Mouse (Mus musculus): ENCODE measurements around the gene Slc38a2. TPM values are rescaled to one million over a fixed set of nuclear protein-coding genes. Genes with fewer than 3 reads are reported as not detected.

The Slc38a2 gene
- polyA plus RNA-seq, 1 experiment from 2014 or later: 29.6 TPM

- Histone ChIP-seq H3K27me3 (ENCODE audit: insufficient read depth, low read length) (no peaks in the 10 kb centered on the region), H3K9me3 (ENCODE audit: low read length) (no peaks in the 10 kb centered on the region), H3K4me1 (ENCODE audit: insufficient read depth) (peaks cover 25% of the 10 kb centered on the region), H3K36me3 (replicated peaks; ENCODE audit: insufficient read depth, low read length) (no peaks in the 10 kb centered on the region), H3K4me3 (ENCODE audit: low read depth, low read length) (peak overlapping the region; percentile 62), H3K9ac (replicated peaks) (peak overlapping the region; percentile 80), H3K4me2 (ENCODE audit: low read depth, low read length) (peak overlapping the region; percentile 94), H3K27ac (ENCODE audit: low read depth) (peak overlapping the region; percentile 99)
- no peak for DNase-seq
- ATAC-seq: no peak
- 25% methylated on average over 15 of the region's 15 CpGs for WGBS (ENCODE audit: insufficient replicate concordance)
- TF ChIP-seq CTCF (IDR thresholded peaks at IDR 0.05; ENCODE audit: low read depth) (no peak), EP300 (IDR thresholded peaks at IDR 0.05; ENCODE audit: low read depth) (peak; percentile 5; the same call in 1 of the 2 replicates)
Measured at GRCm38 (mm10) chr15:96710352-96711114, 11.0 kb upstream of the Slc38a2 start.

GRCm38 (mm10) chr15:96709491-96710351, 10.2 kb upstream of the Slc38a2 start:
- Histone ChIP-seq H3K36me3 (replicated peaks; ENCODE audit: insufficient read depth, low read length) (no peaks in the 10 kb centered on the region), H3K4me3 (ENCODE audit: low read depth, low read length) (peak overlapping the region; percentile 62)
- peak; percentile 93 for ATAC-seq

GRCm38 (mm10) chr15:96708976-96709490, 9.5 kb upstream of the Slc38a2 start:
- Histone ChIP-seq H3K4me2 (ENCODE audit: low read depth, low read length) (peak overlapping the region; percentile 94), H3K4me3 (ENCODE audit: low read depth, low read length) (peak overlapping the region; percentile 62), H3K9ac (replicated peaks) (peak overlapping the region; percentile 82), H3K36me3 (replicated peaks; ENCODE audit: insufficient read depth, low read length) (no peaks in the 10 kb centered on the region), H3K27me3 (ENCODE audit: insufficient read depth, low read length) (no peaks in the 10 kb centered on the region), H3K9me3 (ENCODE audit: low read length) (no peaks in the 10 kb centered on the region), H3K27ac (ENCODE audit: low read depth) (peak overlapping the region; percentile 99), H3K4me1 (ENCODE audit: insufficient read depth) (peaks cover 21% of the 10 kb centered on the region)
- DNase-seq (no peak), ATAC-seq (peak; percentile 2)
- TF ChIP-seq EP300 (IDR thresholded peaks at IDR 0.05; ENCODE audit: low read depth) (no peak), CTCF (IDR thresholded peaks at IDR 0.05; ENCODE audit: low read depth) (no peak)
- 18% methylated on average over 14 of the region's 14 CpGs for WGBS (ENCODE audit: insufficient replicate concordance)

More at GRCm38 (mm10) chr15:96709491-96710351, 10.2 kb upstream of the Slc38a2 start:
- no peaks in the 10 kb centered on the region for H3K27me3 ChIP-seq (ENCODE audit: insufficient read depth, low read length)
- H3K27ac ChIP-seq (ENCODE audit: low read depth): peak overlapping the region; percentile 99
- H3K9ac ChIP-seq (replicated peaks): peak overlapping the region; percentile 82
- whole genome bisulfite sequencing (ENCODE audit: insufficient replicate concordance): 2% methylated on average over 71 of the region's 80 CpGs
- peaks cover 24% of the 10 kb centered on the region for H3K4me1 ChIP-seq (ENCODE audit: insufficient read depth)
- peak; percentile 99 for DNase-seq
- peak overlapping the region; percentile 94 for H3K4me2 ChIP-seq (ENCODE audit: low read depth, low read length)
- TF ChIP-seq CTCF (IDR thresholded peaks at IDR 0.05; ENCODE audit: low read depth): no peak
- 0 out of 2 replicates have a peak, but pooled peaks have one; percentile 29 for TF ChIP-seq EP300 (IDR thresholded peaks at IDR 0.05; ENCODE audit: low read depth)
- no peaks in the 10 kb centered on the region for H3K9me3 ChIP-seq (ENCODE audit: low read length)

- H3K9me3 ChIP-seq (ENCODE audit: low read length): no peaks in the 10 kb centered on the region
- no peak overlapping the region for H3K9ac ChIP-seq (replicated peaks)
- peak overlapping the region; percentile 94 for H3K4me2 ChIP-seq (ENCODE audit: low read depth, low read length)
- ATAC-seq (no peak), DNase-seq (no peak)
- peak overlapping the region; percentile 99 for H3K27ac ChIP-seq (ENCODE audit: low read depth)
- H3K4me3 ChIP-seq (ENCODE audit: low read depth, low read length): no peak overlapping the region
- H3K4me1 ChIP-seq (ENCODE audit: insufficient read depth): peaks cover 21% of the 10 kb centered on the region
- 63% methylated on average over 8 of the region's 8 CpGs for WGBS (ENCODE audit: insufficient replicate concordance)
- H3K36me3 ChIP-seq (replicated peaks; ENCODE audit: insufficient read depth, low read length): no peaks in the 10 kb centered on the region
- no peak for TF ChIP-seq EP300 (IDR thresholded peaks at IDR 0.05; ENCODE audit: low read depth)
- no peak for TF ChIP-seq CTCF (IDR thresholded peaks at IDR 0.05; ENCODE audit: low read depth)
- H3K27me3 ChIP-seq (ENCODE audit: insufficient read depth, low read length): no peaks in the 10 kb centered on the region
Measured at GRCm38 (mm10) chr15:96708428-96708827, 8.9 kb upstream of the Slc38a2 start.

DNA sequence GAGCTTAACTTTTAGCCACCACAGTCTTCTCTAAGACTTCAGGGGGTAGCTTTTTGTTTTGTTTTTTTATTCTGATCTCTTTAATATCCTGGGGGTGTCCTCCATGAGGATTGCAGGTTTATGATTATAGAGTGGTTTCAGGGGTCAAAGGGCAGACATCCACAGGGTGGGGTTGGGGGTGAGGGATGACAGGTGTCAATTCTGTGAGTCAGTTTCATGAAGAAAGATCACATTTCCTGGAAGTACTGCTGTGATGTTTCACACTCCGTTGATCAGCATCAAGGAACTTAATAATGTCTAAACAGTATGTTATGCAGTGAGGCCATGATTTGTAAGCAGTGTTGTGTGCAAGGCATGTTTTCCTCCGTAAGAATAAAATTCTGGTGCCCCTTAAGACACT, 8.4 kb upstream of the Slc38a2 start:
- no peak overlapping the region for H3K4me2 ChIP-seq (ENCODE audit: low read depth, low read length)
- no peak for DNase-seq
- TF ChIP-seq EP300 (IDR thresholded peaks at IDR 0.05; ENCODE audit: low read depth) (no peak), CTCF (IDR thresholded peaks at IDR 0.05; ENCODE audit: low read depth) (no peak)
- H3K27me3 ChIP-seq (ENCODE audit: insufficient read depth, low read length): no peaks in the 10 kb centered on the region
- H3K9me3 ChIP-seq (ENCODE audit: low read length): no peaks in the 10 kb centered on the region
- no peak overlapping the region for H3K4me3 ChIP-seq (ENCODE audit: low read depth, low read length)
- 64% methylated on average over 2 of the region's 2 CpGs for WGBS (ENCODE audit: insufficient replicate concordance)
- H3K9ac ChIP-seq (replicated peaks): no peak overlapping the region
- H3K36me3 ChIP-seq (replicated peaks; ENCODE audit: insufficient read depth, low read length): no peaks in the 10 kb centered on the region
- H3K27ac ChIP-seq (ENCODE audit: low read depth): peak overlapping the region; percentile 99; the same call in 1 of the 2 replicates
- no peak for ATAC-seq
- H3K4me1 ChIP-seq (ENCODE audit: insufficient read depth): peaks cover 21% of the 10 kb centered on the region
